Mouse (Mus musculus) kidney, adult 2 months (tissue): ENCODE measurements at regions not wholly inside any gene's neighbourhood (a gene's known extent, or its start where the extent isn't known, plus 50 kb on each side); places are given as distances from the start of the nearest gene placed in this dataset.

Experiments
- CTCF ChIP-seq: fragments of 200-500 bp; conservative IDR thresholded peaks from 2 replicates; pipeline ENCODE4 v1.5.1; 2011; ENCODE audit warnings: low read depth, mild to moderate bottlenecking, control low read depth, low read length, moderate library complexity, mixed read lengths; ENCODE audit not compliant: insufficient read depth, insufficient read length
- POLR2A ChIP-seq: fragments of 200-500 bp; IDR thresholded peaks from one replicate; pipeline ENCODE4 v1.6.1; 2011; ENCODE audit warnings: low read depth, low read length, control low read depth

DNA sequence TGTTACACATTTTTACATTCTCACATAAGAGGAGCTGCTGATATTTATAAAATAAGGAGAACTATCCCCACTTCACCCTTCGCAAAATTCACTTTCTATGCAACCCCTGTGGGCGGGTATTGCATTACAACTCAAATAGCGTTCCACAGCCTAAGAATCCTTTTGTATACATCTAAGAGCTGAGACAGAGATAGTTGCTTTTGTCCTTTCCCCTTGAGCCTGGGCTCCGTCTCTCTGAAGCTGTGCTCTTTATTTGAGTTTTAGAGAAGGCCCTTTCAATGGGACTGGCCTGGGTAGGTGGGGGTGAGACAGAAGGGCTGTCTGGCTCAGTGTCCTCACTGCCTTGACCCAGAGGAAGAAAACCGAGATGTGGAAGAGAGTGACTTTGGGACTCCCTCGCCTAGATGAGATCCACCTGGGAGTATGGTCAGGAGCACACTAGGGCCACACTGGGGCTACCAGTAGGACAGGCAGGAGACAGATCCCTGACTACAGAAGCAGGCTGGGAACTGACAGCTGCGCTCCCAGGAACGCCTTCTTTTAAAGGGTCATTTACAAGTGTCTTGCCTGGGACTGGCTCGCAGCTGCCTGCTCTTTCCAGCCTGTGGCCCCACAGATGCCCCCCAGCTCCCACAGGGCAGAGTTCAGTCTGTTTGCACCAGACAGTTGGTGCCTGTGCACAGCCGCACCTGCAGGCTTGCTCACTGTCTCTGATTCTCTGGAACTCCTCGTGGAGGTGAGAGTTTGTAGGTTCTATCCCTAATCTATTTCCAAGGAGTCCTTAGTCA lies 204.5 kb upstream of the Pou3f3 start:
- no peak for TF ChIP-seq CTCF
- no peak for TF ChIP-seq POLR2A
